Mouse (Mus musculus): ENCODE results near the gene Sipa1l2. TPM values are rescaled to one million over a fixed set of nuclear protein-coding genes. Genes with fewer than 3 reads are reported as not detected.

The Sipa1l2 gene
- total RNA-seq, 1 experiment from 2014 or later = 39.0 TPM

- no peak for ATAC-seq (ENCODE audit: extremely low read depth, insufficient number of reproducible peaks, low FRiP score, poor library complexity, severe bottlenecking)
Observed at GRCm38 (mm10) chr8:125547296-125547695, 22.3 kb downstream of the Sipa1l2 start.

DNA sequence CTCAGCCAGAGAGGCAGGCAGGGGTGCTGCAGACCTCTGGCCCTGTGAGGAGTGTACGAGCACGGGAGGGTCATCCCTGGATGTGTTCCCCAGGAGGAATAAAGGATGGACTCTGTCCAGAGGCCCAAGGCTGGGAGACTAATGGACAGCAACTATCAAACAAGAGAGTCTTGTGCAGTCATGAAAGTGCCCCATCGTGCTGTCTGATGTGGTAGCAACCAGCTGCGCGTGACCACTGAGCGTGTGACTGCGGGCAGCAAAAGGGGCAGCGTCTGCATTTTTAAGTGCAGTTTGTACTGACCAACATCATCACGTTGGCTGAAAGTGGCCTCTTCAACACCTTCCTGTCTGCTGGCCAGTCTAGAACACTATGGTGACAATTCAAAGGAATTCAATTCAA is 23.7 kb downstream of the Sipa1l2 start:
- no peak for ATAC-seq (ENCODE audit: extremely low read depth, insufficient number of reproducible peaks, low FRiP score, poor library complexity, severe bottlenecking)

DNA sequence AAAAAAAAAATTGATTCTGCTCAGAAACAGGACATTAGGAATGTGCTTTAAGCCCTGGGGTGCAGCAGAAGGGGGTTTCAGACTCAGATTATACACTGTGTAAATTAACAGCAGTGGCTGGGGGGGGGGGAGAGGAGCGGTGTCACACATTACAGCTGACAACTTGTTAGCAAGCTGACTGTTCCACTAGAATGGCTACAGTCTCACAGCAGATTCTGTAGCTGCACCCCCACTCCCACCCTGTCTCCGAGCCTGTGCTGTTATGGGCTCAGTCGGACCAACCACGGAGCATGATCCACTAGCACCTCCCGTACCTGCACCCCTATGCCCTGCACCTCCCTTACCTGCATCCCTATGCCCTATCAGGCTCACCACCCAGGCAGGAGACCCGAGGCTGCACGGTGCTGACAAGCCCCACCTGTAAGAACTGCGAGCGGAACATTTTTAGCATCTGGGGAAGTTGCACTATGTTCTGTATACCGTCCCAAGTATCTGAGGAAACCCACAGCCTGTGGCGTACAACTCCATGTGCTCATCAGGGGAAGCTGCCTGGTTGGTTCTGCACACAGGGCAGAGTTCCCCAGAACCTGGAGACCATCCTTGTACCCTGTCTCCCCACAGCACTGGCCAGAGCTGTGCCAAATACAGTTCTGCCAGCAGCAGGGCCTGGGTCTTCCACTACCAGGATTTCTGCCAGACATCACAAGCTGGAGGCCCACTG is 26.6 kb downstream of the Sipa1l2 start:
- ATAC-seq (ENCODE audit: extremely low read depth, insufficient number of reproducible peaks, low FRiP score, poor library complexity, severe bottlenecking) = peak; percentile 40; the same call in 1 of the 2 replicates

DNA sequence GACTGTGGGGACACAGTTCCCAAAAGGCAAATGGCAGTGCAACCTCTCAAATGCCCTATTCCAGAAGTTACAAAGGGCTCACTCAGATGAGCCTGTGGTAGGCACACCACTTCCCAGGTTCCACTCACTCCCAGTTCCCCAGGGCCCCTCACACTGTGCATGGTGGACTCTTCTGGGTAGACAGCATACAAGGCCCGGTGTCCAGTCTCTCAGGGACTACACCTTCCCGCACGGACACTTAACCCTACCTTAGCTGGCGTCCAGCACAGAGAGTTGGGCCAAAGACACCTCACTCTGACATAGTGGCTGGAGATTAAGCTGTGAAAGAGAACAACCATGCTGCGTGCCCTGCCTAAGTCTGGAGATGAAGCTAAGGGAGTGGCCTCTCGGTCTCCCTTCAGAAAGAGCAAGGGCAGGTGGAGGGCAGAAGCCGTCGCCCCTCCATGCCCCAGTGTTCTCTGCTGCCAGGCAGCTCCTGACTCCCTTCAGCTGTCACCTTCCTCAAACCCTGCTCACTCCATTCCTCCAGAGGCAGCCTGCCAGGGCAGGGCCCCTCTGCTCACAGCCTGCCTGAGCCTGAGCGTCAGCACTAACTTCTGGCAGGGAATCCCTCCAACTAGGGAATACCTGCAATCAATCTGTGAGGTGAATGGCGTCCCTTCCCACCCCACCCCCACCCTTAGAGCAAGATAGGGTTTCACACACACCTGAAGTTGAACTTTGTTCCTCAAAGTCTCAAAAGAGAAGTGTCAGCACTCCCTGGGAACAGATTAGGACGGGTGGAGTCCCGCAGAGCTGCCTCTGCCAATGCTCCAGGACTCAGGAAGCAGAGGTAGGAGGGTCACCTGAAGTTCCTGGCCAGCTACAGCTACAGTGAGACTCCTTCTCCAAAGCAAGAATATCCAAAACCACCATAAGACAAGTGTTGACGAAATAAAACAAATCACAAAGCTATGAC is 30.3 kb downstream of the Sipa1l2 start:
- ATAC-seq (ENCODE audit: extremely low read depth, insufficient number of reproducible peaks, low FRiP score, poor library complexity, severe bottlenecking) = no peak

DNA sequence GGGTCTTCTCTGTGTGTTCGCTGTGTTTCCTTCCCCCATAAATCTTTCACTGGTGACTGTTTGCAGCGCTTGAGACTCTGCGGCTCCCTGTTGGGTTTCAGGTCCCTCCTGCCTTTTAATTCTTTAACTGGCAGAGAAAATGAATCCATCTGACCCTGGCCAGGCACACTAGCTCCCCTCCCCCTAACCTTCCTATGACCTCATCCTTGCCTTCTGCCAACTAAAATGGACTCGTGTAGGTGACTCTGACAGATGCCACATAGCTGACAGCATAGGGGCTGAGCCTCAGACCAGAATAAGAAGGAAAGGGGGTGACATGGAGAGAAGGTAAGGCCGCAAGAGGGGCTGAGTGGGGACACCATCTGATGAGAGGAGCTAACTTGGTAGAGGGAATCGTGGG is 31.3 kb downstream of the Sipa1l2 start:
- no peak for ATAC-seq (ENCODE audit: extremely low read depth, insufficient number of reproducible peaks, low FRiP score, poor library complexity, severe bottlenecking)

GRCm38 (mm10) chr8:125533709-125534108 is 35.9 kb downstream of the Sipa1l2 start:
- no peak for ATAC-seq (ENCODE audit: extremely low read depth, insufficient number of reproducible peaks, low FRiP score, poor library complexity, severe bottlenecking)

- ATAC-seq (ENCODE audit: extremely low read depth, insufficient number of reproducible peaks, low FRiP score, poor library complexity, severe bottlenecking) = no peak
Observed at GRCm38 (mm10) chr8:125532953-125533352, 36.7 kb downstream of the Sipa1l2 start.

DNA sequence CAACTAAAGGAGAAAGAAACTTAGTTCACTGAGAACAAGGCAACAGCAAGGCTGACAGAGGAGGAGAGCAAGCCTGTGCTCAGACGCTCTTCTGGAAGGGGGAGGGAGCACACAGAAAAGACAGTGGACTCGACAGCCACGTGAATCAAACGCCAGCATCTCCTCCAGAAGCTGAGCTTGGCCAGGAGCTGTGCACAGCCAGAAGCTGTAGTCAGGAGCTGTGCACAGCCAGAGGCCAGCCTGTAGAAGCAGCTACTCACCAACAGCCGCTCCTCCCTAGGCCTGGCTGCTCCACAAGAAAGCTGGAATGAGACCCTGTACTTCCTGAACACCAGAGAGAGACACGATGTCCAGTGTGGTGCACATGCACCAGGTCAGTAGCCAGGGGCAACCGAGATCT is 37.4 kb downstream of the Sipa1l2 start:
- ATAC-seq (ENCODE audit: extremely low read depth, insufficient number of reproducible peaks, low FRiP score, poor library complexity, severe bottlenecking) = no peak

- ATAC-seq (ENCODE audit: extremely low read depth, insufficient number of reproducible peaks, low FRiP score, poor library complexity, severe bottlenecking) = peak; percentile 83
Observed at GRCm38 (mm10) chr8:125531640-125532039, 38.0 kb downstream of the Sipa1l2 start.

DNA sequence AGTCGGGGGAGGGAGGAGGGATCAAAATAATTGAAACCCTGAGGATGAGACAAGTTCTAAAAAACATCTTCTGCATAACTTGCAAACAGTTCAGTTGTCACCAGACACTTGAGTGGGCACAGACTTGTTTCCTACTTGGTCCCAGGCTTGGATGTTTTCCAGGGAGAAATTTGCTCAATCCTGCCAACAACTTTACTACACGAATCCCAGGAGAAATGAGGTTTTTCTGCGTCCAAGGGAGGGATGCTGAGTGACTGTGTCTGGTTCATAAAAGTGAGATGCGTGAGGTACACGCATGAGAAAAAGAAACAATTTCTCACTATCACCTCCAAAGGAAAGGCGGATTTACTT is 38.5 kb downstream of the Sipa1l2 start:
- ATAC-seq (ENCODE audit: extremely low read depth, insufficient number of reproducible peaks, low FRiP score, poor library complexity, severe bottlenecking) = no peak

DNA sequence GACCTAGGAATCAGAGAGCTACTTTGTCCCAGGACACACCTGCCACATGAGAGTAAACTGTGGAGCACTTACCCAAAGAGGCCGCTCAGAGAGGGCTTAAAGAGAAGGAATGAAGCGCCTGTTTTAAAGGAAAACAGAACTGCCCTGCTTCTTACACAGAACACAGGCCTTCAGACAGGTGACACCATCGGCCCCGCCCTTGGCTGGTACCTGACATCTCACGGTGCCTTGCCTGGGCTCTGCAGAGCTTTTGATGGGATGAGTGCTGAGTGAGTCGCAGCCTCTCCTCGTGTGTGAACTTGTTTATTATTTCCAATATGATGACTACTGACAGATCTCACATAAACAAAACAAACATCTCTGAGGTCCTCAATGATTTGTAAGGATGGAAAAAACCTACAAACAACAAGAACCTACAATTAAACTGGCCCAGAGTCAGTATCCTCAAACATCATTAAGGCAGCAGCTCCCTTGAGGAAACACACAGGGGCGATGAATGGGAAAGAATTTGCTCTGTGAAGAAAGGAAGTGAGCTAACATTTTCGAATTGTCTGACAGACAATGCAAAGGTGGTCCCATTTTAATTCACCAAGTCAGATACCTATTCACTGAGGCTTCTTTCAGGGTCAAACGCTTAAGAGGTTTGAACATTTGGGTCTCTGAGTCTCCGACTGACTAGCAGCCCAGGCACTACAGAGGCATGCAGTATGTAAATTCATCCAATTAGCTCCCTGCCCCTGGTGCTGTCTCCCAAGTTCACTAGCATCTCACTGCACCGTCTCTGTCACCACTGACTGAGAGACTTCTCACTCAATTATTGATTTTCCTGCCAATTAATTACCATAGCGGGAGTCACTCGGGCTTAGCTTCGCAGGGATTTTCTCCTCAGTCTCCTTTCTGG is 39.2 kb downstream of the Sipa1l2 start:
- no peak for ATAC-seq (ENCODE audit: extremely low read depth, insufficient number of reproducible peaks, low FRiP score, poor library complexity, severe bottlenecking)

GRCm38 (mm10) chr8:125529019-125529418 is 40.6 kb downstream of the Sipa1l2 start:
- ATAC-seq (ENCODE audit: extremely low read depth, insufficient number of reproducible peaks, low FRiP score, poor library complexity, severe bottlenecking) = no peak

DNA sequence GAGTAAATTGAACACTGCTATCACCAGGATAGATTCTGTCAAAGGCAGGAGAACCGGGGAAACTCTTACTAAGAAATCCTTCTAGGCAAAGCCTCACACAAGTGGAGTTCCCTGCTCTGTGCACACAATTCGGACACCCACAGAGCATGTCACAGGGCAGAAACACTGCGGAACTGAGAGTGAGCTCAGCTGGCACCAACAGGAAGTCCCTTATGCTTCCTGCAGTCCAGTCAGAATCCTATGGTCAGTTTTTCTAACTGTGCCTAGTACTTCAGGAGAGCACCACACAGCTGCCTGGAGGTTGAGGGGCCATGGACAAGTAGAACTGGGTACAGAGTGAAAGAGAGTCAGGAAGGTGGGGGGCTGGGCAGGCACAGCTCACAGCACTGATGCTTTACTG is 41.7 kb downstream of the Sipa1l2 start:
- 0 out of 2 replicates have a peak, but pooled peaks have one; percentile 28 for ATAC-seq (ENCODE audit: extremely low read depth, insufficient number of reproducible peaks, low FRiP score, poor library complexity, severe bottlenecking)

- no peak for ATAC-seq (ENCODE audit: extremely low read depth, insufficient number of reproducible peaks, low FRiP score, poor library complexity, severe bottlenecking)
Observed at GRCm38 (mm10) chr8:125526999-125527398, 42.6 kb downstream of the Sipa1l2 start.

GRCm38 (mm10) chr8:125526582-125526981 is 43.0 kb downstream of the Sipa1l2 start:
- ATAC-seq (ENCODE audit: extremely low read depth, insufficient number of reproducible peaks, low FRiP score, poor library complexity, severe bottlenecking) = no peak

DNA sequence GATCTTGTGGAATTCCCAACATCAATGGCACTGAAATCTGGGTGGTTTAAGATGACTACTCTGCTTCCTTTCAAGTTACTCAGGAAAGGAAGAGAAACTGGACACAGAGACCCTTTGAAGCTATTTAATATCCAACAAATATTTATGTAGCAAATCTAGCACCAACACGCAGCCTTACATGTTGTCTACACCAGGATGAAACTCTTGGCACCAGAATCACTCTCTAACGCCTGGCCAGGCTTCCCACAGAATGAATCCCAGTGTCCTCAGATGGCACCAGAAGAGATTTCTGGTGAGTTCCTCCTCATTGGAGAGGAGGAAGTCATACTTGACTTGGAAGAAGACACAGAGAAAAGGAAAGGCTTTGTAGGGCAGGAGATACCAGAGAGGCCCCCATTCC is 45.1 kb downstream of the Sipa1l2 start:
- ATAC-seq (ENCODE audit: extremely low read depth, insufficient number of reproducible peaks, low FRiP score, poor library complexity, severe bottlenecking) = no peak

DNA sequence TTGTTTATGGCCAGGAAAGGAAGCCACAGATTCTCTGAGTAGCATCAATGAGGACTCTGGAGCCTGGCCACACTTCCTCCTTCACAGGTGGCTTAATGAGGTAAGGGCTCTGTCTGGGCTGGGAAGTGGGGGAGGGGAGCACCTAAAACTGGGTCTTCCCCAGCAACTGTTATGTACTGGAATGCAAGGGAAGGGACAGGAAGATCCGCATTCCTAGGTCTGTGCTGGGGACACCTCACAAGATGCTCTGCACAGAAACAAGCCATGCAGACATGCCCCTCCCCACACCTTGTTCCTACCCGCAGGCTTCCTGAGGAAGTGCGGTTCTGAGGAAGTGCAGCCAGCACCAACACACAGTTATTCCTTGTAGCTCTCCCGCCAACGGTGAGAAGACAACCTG is 46.4 kb downstream of the Sipa1l2 start:
- peak; percentile 40; the same call in 1 of the 2 replicates for ATAC-seq (ENCODE audit: extremely low read depth, insufficient number of reproducible peaks, low FRiP score, poor library complexity, severe bottlenecking)

GRCm38 (mm10) chr8:125522151-125522550 is 47.5 kb downstream of the Sipa1l2 start:
- no peak for ATAC-seq (ENCODE audit: extremely low read depth, insufficient number of reproducible peaks, low FRiP score, poor library complexity, severe bottlenecking)

GRCm38 (mm10) chr8:125521087-125521486 is 48.5 kb downstream of the Sipa1l2 start:
- ATAC-seq (ENCODE audit: extremely low read depth, insufficient number of reproducible peaks, low FRiP score, poor library complexity, severe bottlenecking) = no peak
